Mouse (Mus musculus): ENCODE measurements around the gene Tmem192.

The Tmem192 gene

GRCm38 (mm10) chr8:64946820-64947697 lies at the start of gene Tmem192:
Gene Tmem192 (plus strand): TSS chr8:64947185.
- peak; percentile 91 for DNase-seq (ENCODE audit: low read depth, low spot score)

DNA sequence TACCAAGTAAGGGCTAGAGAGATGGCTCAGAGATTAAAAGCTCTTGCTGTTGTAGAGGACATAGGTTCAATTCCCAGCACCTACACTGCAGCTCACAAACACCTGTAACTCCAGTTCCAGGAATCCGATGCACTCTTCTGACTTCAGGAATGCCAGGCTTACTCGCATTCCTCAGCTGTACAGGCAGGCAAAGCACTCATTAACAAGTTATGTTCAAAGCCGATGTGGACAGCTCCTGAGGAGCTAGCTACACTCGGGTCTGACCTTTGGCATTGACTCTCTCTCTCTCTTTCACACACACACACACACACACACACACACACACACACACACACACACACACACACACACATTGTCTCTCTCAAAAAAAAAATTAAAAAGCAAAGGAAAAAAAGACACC lies 48.3 kb upstream of the Tmem192 start:
- no peak for DNase-seq (ENCODE audit: low read depth, low spot score)

- DNase-seq (ENCODE audit: low read depth, low spot score), result no peak
Measured at GRCm38 (mm10) chr8:64900645-64901044, 46.3 kb upstream of the Tmem192 start.

DNA sequence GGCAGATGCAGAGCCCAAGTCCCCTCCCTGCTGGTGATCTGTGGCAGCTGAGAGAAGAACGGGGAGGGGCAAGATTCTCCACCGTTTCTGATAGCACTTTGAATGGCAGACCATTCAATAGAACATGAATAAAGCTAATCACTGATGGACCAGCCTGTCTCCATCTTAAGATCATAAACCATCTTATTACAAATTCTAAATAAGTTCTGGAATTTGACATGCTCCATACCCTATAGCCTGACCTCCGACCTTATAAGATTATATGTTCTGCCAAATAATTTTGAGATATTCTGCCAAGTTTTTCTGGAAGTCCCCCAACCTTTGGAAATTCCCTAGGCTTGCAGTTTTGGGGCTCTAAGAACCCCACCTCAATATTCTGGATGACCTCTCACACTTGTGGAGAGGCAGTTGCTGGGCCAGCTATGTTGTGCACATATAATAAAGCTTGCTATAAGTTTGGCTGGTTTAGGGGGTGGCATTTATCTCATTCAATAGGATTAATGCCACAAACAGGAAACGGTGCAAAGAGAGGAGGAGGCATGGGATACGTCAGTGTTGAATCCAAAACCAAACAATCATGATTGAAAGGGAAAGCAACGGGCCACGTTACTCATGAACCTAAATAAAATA lies 45.3 kb upstream of the Tmem192 start:
- DNase-seq (ENCODE audit: low read depth, low spot score), result no peak

- DNase-seq (ENCODE audit: low read depth, low spot score), result no peak
Measured at GRCm38 (mm10) chr8:64902191-64902590, 44.8 kb upstream of the Tmem192 start.

DNA sequence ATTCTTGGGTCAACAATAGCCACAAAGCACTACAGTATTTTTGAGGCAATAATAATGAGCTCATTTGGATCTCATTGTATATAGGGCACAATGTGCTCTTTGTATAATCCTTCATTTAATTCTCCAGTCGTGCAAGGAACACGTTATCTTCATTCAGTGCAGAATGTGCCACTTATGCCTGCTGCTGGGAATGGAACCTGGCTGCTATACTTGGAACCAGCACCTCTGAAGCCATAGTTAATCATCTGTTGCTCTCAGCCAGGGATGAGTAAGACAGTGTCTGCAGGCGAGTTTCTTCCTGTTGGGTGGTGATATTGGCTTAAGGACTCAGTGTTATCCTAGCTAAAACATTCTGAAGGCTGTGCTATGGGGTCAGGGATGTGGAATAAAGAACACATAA lies 43.2 kb upstream of the Tmem192 start:
- peak; percentile 8 for DNase-seq (ENCODE audit: low read depth, low spot score)

DNA sequence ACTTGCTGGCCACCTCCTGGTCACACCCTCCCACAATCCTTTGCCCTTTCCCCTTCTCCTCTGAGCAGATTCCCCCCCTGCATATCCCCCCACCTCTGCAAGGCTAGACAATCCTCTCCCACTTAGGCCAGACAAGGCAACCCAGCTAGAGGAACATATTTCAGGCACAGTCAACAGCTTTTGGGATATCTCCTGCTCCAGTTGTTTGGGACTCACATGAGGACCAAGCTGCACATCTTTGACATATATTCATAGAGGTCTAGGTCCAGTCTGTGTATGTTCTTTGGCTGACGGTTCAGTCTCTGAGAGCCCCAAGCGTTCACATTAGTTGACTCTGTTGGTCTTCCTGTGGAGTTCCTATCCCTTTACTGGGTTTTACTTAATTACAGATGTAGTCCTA lies 37.0 kb upstream of the Tmem192 start:
- no peak for DNase-seq (ENCODE audit: low read depth, low spot score)

DNA sequence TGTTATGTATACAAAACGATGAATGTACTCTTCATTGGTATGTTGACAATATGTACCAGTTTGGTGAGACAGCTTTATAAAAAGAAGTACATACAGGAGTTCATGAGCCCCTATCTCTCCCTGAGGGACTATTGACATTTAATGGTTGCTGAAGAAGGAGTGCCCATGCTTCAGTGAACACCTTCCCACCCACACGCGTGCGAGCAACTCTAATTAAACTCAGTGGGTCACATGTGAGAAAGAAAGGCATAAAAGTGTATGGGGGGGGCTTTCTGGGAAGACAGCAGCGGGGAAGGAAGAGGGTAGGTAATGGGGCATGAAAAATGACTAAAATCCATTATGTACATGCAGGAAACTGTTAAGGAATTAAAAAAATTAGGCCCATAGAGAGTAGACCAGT lies 30.2 kb upstream of the Tmem192 start:
- no peak for DNase-seq (ENCODE audit: low read depth, low spot score)

DNA sequence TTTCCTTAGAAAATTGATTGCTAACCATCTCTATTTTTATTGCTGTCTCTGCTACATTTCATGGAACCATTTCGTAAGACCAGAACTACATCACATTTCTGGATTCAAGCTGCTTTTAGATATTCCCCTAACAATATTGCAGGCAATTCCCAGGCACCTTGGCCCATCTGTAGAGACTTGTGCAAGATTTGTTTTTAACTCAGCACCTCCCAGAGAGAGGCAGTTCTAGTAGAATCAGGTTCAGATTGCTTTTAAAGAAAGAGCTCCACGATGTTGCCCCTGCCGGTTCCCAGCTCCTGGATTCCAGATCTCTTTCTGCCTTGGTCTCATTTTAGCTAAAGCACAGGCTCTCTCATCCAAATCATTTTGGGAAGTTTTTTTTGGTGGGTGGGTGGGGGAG lies 23.7 kb upstream of the Tmem192 start:
- DNase-seq (ENCODE audit: low read depth, low spot score), result no peak

DNA sequence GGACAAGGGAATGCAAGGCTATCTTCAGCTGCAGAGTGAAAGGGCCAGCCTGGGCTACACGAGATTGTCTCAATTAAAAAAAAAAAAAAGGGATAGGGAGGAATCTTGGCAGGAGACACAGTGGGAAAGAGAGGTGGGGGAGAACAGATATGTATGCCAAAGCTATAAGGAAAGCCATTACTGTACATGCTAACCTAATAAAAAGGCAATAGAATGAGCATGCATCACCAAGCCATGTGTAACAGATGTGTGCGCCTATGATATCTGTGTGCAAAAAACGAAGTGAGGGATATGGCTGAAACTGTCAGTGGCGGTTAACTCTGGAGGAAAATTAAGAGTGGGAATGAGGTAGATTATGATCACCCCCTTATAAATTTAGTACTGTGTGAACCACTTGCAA lies 21.2 kb upstream of the Tmem192 start:
- no peak for DNase-seq (ENCODE audit: low read depth, low spot score)

GRCm38 (mm10) chr8:64926355-64926754 lies 20.6 kb upstream of the Tmem192 start:
- DNase-seq (ENCODE audit: low read depth, low spot score), result peak; percentile 33

- DNase-seq (ENCODE audit: low read depth, low spot score), result no peak
Measured at GRCm38 (mm10) chr8:64928938-64929337, 18.0 kb upstream of the Tmem192 start.

- no peak for DNase-seq (ENCODE audit: low read depth, low spot score)
Measured at GRCm38 (mm10) chr8:64934997-64935396, 12.0 kb upstream of the Tmem192 start.

DNA sequence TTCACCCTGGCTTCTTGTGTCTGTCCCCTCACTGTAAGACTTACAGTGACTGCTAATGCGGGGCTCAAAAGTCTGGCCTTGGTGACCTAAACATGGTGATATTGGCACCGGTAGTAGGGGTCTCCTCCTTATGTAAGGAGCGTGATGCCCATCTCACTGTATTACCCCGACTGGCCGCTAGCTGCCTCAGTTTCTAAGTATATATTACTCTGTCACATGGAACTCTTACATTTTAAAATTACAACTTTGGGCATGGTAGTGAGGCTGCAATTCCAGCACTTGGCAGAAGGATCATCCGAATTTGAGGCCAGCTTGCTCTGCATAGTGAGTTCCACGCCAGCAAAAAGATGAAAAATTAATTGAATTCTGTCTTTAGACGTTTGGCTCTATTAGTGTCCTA lies 6.0 kb upstream of the Tmem192 start:
- DNase-seq (ENCODE audit: low read depth, low spot score), result no peak

GRCm38 (mm10) chr8:64941495-64941894 lies 5.5 kb upstream of the Tmem192 start:
- peak; percentile 87 for DNase-seq (ENCODE audit: low read depth, low spot score)

GRCm38 (mm10) chr8:64942946-64943345 lies 4.0 kb upstream of the Tmem192 start:
- no peak for DNase-seq (ENCODE audit: low read depth, low spot score)

GRCm38 (mm10) chr8:64944831-64945230 lies 2.2 kb upstream of the Tmem192 start:
- DNase-seq (ENCODE audit: low read depth, low spot score), result peak; percentile 71

DNA sequence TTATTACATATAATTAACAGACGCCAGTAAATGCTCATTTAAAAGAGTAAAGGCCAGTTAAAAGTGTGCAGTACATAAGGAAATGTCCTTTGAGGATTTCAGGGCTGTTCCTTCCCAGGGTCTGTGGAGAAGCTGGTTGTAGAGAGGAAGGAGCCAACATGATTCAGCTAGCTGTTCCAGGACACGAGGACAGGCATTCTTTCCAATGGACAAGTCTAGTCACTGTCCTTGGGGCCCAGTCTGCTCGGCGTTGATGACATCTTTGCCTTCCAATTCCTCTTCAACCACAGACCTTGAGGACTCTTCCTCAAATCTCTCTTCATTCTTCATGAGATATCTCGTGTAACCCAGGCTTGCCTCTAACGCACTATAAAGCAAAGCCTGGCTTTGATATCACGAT lies 1.4 kb upstream of the Tmem192 start:
- no peak for DNase-seq (ENCODE audit: low read depth, low spot score)

DNA sequence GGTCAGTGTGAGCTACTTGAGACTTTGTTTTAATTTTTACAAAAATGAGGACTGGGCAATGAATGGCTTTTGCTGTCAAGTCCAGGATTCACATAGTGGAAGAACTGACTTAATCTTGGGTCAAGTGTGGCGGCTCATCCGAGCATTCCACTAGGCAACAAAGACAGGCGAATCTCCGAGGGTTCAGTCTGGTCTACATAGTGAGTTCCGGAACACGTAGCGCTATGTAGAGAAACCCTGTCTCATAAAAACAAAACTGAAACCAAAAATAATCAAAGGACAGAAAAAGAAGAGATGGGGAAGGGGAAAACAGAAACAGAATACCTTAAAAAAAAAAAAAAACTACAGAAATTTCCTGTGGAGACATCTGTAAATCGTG lies 555 bp upstream of the Tmem192 start:
- no peak for DNase-seq (ENCODE audit: low read depth, low spot score)

DNA sequence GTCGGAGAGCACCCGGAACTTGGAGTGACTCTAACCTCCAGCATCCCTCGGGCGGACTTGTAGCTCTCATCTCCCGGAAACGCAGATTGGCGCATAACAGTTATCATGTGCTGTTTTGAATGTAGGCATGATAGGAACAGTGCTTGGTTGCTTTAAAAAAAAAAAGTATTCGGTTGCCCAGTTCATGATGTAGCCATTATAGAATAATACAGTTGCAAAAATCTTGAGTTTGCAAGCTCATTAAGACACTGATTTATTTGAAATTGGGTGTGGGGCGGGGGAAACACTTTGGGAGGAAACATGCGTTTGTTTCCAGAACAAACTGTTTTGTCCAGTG lies 681 bp downstream of the Tmem192 start:
- DNase-seq (ENCODE audit: low read depth, low spot score), result no peak

DNA sequence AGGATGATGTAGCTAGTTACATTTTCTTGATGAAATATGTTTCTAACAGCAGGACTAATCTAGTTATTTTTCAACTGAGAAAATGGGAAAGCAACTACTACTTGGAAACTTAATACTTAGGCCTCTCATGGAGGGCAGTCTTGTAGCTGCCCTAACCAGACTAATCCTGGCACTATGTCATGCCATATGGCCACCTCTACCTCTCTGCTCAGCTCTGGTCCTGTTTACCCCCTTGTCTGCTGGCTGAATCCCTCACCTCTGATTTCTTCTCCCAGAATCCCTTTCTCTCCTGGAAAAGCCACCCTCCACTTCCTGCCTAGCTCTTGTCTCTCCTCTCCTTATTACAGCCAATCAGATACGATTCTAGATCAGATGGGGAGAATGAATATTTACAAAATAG lies 1.4 kb downstream of the Tmem192 start:
- peak; percentile 27 for DNase-seq (ENCODE audit: low read depth, low spot score)

GRCm38 (mm10) chr8:64952101-64952500 lies 5.1 kb downstream of the Tmem192 start:
- DNase-seq (ENCODE audit: low read depth, low spot score), result no peak

DNA sequence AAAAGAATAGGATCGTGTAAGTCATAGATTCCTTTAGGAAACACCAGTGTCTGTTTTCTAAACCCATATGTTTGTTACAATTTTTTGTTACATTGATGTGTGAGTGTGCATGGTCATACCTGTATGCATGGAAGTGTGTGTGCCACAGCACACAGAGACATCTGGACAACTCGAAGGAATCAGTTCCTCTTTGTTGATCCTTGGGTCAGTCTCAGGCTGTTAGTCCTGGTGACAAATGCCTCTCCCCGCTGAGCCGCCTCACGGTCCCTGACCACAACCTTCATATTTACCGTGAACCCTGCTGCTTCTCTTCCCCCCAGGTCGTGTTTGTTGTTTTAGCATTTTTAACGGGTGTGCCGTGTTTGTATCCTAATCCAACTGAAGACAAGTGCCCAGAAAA lies 12.0 kb downstream of the Tmem192 start:
- DNase-seq (ENCODE audit: low read depth, low spot score), result no peak
